Mouse (Mus musculus): ENCODE data around the gene Ddo. TPM values are rescaled to one million over a fixed set of nuclear protein-coding genes. Genes with fewer than 3 reads are reported as not detected.

Ddo gene
- polyA plus RNA-seq, 1 experiment from 2014 or later: 4.8 TPM

DNA sequence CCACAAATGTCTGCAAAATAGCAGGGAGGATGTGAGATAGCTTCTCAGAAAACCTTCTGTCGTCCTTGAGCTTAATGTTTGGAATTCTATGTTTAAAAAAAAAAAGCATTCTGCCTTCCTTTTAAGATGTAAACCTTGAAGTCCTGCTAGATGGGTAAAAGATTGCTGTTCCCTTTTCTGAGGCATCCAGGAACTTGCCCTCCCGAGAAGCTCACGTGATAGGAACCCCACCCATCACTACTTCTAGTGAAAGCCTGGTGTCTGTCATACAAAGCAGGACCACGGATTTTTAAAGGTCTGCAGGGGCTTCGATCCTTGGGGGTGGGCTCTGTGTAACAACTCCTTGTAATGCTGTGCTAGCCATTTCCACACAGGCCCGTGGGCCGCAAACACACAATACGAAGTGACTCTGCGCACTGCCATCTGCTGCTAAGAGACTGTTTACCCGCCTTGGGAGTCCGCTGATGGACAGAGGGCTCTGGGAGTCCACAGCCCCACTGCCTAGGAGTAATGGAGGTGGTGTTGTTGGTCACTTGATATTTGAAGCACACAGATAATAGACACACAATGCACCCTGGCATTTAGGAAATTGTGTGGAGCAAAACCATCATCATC is 96.6 kb downstream of the Ddo start:
- POLR2A ChIA-PET: interaction anchor here (0.6 kb wide), 1 partner anchor 1376 kb away, joined by 3 read pairs; no protein-coding TSS in a partner anchor
- CTCF ChIA-PET: no interaction called here
- TF ChIP-seq CTCF (IDR thresholded peaks at IDR 0.05): no peak
- ATAC-seq: no peak
- in situ Hi-C loops (cut with MboI; ENCODE audit: low pct_unique_long_range_greater_than_20kb): no loop called here
- no peaks in the 10 kb centered on the region for H3K27me3 ChIP-seq
- no peak for DNase-seq (ENCODE audit: low read depth, low spot score)

GRCm38 (mm10) chr10:40726989-40727388 is 97.2 kb downstream of the Ddo start:
- ATAC-seq (no peak), DNase-seq (ENCODE audit: low read depth, low spot score) (peak; percentile 30)
- in situ Hi-C loops (cut with MboI; ENCODE audit: low pct_unique_long_range_greater_than_20kb): no loop called here
- CTCF ChIA-PET: no interaction called here
- POLR2A ChIA-PET: no interaction called here
- TF ChIP-seq CTCF (IDR thresholded peaks at IDR 0.05): no peak
- H3K27me3 ChIP-seq: no peaks in the 10 kb centered on the region

DNA sequence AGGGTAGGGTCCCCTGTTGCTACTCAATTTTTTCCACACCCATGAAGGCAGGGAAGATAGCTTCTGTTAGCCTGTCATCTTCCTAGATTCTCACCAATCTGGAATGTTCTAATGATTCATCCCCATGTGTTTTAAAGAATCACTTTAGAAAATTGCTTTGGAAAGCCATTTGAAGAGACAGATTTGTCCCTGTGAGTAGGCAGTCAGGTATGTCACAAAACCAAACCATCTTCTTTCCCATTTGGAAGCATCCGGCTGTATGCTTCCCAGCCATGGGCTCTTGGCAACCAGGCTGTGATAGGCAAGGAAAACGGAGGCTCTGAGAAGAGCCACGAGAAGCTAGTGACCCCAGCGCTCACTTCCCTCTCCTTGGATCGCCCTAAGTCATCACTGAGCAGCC is 100.4 kb downstream of the Ddo start:
- in situ Hi-C loops (cut with MboI; ENCODE audit: low pct_unique_long_range_greater_than_20kb): no loop called here
- ChIA-PET CTCF (interaction anchor here (1.7 kb wide), 1 partner anchor 9 kb away, joined by 3 read pairs; no protein-coding TSS in a partner anchor), POLR2A (no interaction called here)
- ATAC-seq (no peak), DNase-seq (ENCODE audit: low read depth, low spot score) (no peak)
- peaks cover 4% of the 10 kb centered on the region for H3K27me3 ChIP-seq
- TF ChIP-seq CTCF (IDR thresholded peaks at IDR 0.05): no peak

Other genes starting within 250 kb of the Ddo start
- gene Slc22a16, start 59.7 kb upstream of the Ddo start, polyA plus RNA-seq (2021): not detected
- gene Mettl24, start 53.3 kb downstream of the Ddo start, polyA plus RNA-seq (2021): not detected

Data from Patski (cell line).